Mouse (Mus musculus) mesoderm, embryonic 11.5 days (tissue): ENCODE measurements around the gene Gpr15.

Experiments
- DNase-seq: peaks from one replicate; pipeline ENCODE4 v3.0.0-alpha.2; 2012; ENCODE audit warnings: low read depth, low spot score

Gpr15 gene

GRCm38 (mm10) chr16:58718666-58719120, at the start of gene Gpr15:
Gpr15 (minus strand) TSS chr16:58719070.
- DNase-seq = no peak

DNA sequence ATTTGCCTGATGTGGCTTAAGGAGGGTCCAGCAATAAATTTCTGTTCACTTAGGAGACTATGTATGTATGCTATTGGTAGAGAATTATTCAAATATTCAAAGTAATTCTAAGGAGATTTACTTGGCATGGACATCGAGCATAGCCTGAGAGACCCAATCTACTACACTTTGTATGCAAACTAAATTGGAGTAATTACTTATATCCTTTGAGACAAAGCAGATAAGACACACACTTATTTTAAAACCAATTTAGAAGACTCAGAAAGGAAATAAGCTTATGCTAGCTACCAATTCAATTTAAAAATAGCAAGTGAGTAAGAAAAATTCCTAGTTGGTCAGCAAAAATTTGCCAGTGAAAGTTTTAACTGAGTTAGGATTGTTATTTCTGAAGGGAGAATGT, 44.2 kb upstream of the Gpr15 start, which contains the start of gene Olfr172:
Gene Olfr172 (minus strand): TSS at position 101 of the 400 bp plus-strand sequence.
- DNase-seq = no peak

- DNase-seq = no peak
These were observed 37.3 kb upstream of the Gpr15 start for GRCm38 (mm10) chr16:58756191-58756590.

DNA sequence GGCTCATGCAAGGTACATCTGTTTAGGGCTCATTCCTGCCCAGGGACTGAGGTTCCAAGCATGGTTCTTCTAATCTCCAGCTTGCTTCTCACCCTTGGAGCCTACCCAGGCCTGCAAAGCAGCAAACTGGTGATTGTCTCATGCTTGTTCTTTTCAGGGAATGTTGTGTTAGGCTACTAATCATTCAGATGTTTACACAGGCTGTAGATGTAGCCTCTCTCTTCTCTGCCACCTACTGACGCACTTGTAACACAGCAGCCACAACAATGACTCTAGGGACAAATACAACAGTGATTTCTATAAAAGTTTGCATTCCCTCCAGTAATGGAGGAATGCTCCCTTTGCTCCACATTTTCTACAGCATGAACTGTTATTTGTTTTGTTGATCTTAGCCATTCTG, 32.4 kb upstream of the Gpr15 start:
- no peak for DNase-seq

DNA sequence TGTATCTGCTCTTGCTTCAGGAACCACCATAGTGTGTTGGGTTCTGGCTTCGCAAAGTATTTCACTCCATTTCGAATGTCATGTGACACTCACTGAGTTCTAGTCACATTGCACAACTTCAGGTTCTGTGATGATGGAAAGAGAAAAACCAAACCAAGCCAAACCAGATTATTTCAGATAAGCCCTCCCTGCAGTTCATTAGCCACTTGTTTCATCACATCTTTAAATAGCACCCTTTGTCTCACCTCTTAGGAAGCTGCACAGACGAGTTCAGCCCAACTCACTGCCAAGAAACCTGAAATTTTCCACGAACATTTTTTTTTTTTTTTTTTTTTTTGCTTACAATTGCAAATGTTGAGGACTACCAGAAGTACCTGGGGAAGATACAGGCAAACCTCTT, 27.8 kb upstream of the Gpr15 start:
- DNase-seq = no peak

DNA sequence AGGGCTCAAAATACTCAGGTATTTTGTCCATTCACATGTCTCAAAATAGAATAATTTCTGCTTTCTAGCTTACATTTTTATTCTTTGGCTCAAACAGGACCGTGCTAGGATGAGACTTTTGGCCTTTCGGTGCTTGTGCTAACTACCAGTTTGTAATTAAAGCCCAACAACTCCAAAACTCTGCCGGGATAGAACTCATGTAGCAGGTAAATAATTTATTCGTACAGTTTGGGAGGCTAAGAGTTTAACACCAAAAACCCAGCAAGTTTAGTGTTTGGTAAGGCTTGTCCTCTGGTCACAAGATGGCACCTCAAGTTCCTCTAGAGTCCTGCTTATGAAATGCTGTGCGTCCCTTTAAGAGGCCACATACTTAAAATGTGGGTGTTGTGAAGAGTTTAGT, 21.9 kb upstream of the Gpr15 start:
- no peak for DNase-seq

DNA sequence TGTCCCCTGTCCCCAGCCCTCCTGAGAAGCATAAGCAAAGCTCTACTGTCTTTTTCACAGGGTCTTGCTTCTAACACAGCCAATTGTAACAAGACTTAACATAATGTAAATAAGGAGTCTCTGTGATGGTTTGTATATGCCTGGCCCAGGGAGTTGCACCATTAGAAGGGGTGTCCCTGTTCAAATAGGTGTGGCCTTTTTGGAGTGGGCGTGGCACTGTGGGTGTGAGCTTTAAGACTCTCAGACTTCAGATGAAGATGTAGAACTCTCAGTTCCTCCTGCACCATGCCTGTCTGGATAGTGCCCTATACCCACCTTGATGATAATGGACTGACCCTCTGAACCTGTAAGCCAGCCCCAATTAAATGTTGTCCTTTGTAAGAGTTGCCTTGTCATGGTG, 19.9 kb upstream of the Gpr15 start:
- no peak for DNase-seq

- no peak for DNase-seq
These were observed 19.3 kb upstream of the Gpr15 start for GRCm38 (mm10) chr16:58738205-58738604.

DNA sequence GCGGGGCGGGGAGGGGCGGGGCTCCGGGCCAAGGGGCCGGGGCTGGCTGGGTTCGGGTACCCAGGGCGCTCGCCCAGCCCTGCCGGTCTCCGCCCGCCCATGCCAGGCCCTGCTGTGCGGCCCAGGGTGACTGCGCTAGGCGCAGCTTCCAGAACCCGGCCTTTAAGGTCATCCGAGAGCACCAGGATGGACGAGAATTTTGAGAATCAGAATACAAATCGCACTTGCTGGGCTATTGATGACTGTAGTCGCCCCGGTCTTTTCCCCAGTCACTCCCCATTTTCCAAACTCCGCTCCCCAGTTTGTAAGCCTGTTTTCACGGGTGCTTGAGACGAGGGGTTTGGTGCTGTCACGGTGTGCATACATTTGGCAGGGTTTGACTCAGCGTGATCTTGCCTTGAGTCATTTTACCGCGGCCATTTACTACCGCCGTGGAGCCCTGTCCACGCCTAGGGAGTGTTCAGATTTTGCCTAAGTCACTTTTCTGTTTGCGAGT, 9.4 kb upstream of the Gpr15 start:
- DNase-seq = peak; percentile 28

DNA sequence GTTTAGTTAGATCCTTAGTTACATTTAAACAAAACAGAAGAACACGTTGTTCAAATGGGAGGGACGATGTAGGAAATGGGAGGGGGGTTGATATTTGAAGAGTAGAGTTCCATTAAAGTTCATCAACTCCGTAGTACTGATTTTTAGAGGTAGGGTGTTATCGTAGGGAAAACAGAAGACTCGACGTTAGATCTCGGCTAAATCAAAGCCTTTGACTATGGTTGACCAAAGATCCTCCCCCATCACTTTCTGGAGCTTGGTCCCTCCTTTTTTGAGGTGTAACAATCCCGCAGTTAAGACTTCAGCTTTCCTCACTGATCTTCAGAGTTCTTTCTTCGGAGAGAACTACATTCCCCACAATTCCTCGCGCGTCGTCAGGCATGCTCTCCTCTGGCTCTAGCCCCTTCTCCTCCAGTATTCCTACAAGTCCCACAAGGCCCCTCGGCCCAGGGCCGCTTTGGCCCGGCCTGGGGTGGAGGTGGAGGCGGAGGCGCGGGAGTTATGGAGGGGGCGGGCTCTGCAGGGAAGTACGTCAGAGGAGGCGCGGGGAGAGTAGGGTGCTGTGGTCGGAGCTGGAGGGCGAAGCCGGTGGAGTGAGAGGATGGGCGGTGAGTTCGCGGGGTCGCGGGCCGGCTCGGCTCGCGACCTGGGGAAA, 8.7 kb upstream of the Gpr15 start, which contains the start of gene Cldnd1:
Gene Cldnd1 (plus strand): TSS at position 434 of the 655 bp plus-strand sequence.
- peak; percentile 97 for DNase-seq

GRCm38 (mm10) chr16:58726680-58727476, 8.0 kb upstream of the Gpr15 start:
- DNase-seq = no peak

- no peak for DNase-seq
These were observed 3.4 kb upstream of the Gpr15 start for GRCm38 (mm10) chr16:58722292-58722691.

DNA sequence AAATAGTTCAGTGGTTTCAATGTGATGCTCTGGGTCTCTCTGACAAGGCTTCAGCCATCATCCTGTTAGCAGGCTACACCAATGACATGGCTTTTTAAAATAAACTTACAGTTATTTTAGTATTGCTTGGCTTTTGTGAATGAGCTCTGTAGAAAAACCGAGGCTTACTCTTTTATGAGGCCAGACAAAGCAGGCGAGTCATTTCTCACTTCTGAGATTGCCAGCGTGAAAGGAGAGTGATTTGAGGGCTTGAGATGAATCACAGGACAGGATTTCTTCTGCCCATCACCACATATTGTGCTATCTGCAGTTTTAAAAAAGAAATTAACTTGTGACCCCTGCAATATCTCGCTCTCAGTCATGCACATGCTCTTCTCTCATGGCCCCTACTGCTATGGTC, 3.9 kb downstream of the Gpr15 start:
- DNase-seq = no peak

- DNase-seq = no peak
These were observed 5.7 kb downstream of the Gpr15 start for GRCm38 (mm10) chr16:58713128-58713527.

GRCm38 (mm10) chr16:58712221-58712620, 6.6 kb downstream of the Gpr15 start:
- DNase-seq = no peak

- no peak for DNase-seq
These were observed 9.3 kb downstream of the Gpr15 start for GRCm38 (mm10) chr16:58709536-58709935.

GRCm38 (mm10) chr16:58708601-58709475, 10.0 kb downstream of the Gpr15 start:
- no peak for DNase-seq

DNA sequence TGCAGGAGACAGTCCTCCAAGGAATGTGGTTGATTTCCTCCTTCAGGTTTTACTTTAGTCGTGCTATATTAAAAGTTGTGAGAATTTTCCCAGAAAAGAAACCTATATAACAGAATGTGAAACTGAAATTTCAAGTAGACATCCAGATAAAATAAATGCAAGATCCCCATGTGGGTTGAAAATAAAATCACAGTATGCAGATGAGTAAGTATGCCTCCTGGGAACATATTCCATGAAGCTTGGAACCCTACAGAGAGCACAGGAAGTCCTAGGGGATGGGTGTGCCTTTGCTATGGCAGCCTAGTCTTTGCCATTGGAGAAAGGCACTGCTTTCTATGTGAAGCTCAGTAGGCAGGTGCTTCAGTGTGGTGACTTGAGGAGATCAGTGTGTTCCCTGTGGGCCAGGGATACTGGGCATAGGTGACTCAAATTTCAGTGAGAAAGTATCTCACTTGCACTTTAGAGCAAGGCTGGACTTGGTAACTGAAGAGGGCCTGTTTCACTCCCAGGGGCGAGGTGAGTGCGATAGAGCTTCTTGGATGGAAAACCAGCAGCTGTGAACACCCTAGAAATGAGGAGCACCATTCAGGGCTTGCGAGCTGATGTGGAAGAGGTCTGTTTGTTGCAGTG, 11.5 kb downstream of the Gpr15 start:
- no peak for DNase-seq

DNA sequence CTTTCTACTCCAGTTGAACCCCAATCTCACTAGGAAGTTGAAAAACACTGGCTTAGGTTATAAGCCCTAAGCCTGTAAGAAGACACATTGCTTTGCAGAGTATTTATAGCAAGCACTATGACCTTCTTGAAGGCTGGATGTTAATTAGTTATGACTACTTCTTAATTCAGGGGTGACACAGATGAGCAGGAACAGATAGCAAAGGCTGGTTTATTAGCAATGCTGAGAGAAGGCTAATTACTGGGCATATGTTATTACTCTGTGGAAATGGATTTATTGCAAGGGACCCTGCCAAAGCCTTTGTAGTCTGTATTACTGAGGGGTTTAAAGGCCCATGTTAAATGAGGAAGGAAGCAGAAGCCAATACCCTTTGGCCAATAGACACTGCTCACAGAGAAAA, 13.9 kb downstream of the Gpr15 start:
- DNase-seq = no peak

DNA sequence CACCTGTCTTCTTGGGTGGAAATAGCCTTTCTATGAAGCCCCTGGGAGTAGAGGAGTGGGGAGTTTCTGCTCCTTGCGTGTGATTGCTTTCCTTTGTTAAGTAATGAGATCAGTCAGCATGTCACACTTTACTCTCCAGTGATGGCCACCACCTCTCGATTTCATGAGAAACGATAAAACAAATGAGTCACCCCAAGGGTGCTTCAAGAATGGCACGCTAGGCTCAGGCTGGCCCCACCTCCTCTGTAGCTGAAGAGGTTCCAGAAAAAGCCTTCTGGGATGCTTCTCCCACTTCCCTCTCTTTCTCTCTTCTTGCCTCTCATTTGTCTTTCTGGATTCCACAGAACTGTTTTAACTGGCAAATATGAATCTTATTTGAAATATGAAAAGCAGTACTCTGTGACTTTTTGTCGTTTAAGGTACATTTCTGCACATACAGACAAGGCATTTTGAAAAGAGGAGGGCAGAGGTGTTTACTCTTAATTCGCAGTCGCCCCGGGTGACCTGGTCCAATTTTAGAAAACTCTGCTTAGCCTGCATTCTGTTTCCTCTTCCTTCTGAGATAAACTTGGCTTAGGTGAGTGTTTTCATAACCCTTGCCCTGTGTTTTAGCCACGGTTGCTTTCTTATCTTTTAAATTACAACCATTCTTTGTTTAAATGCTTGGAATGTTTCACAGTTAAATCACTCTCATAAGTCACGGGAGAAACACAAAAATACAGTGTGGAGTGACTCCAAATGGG, 15.3 kb downstream of the Gpr15 start:
- DNase-seq = no peak
